Mouse (Mus musculus) sigmoid colon, adult 10 weeks (tissue): ENCODE data around the gene Otud3. TPM values are rescaled to one million over a fixed set of nuclear protein-coding genes. Genes with fewer than 3 reads are reported as not detected.

Experiments
- polyA plus RNA-seq: library from polyadenylated mRNA; stranded (reverse); fragments of 350-450 nt; fragmentation: Illumina TruSeq; extraction: RNeasy Lipid Tissue Mini Kit (QIAGEN cat#74804); gene quantifications from one replicate; pipeline ENCODE4 v1.2.3, GENCODE M21; 2014; ENCODE audit warnings: low read depth, low replicate concordance

Otud3 gene
- polyA plus RNA-seq, result 3.4 TPM

GRCm38 (mm10) chr4:138913797-138914196 is at the start of gene Otud3:
Gene Otud3 (minus strand): TSS chr4:138913945.

GRCm38 (mm10) chr4:138877731-138878130 is 36.0 kb downstream of the Otud3 start, which contains the start of gene Pla2g2e:
Gene Pla2g2e (plus strand): TSS chr4:138877942.

GRCm38 (mm10) chr4:138873864-138874263 is 39.9 kb downstream of the Otud3 start, which contains the start of gene Gm13030:
Gene Gm13030 (minus strand): TSS chr4:138873964.

GRCm38 (mm10) chr4:138863344-138863998 is 50.3 kb downstream of the Otud3 start, which contains the start of gene Pla2g5:
Gene Pla2g5 (minus strand): TSS chr4:138863482.

Other genes with a start within 250 kb of the Otud3 start
- gene Pla2g2c, start 189.2 kb downstream of the Otud3 start, polyA plus RNA-seq, result 0.47 TPM
- 2.7 TPM for gene Ubxn10, start 176.8 kb downstream of the Otud3 start, polyA plus RNA-seq
- 4.2 TPM for gene Pla2g2f, start 156.3 kb downstream of the Otud3 start, polyA plus RNA-seq
- 3.4 TPM for gene Pla2g2d, start 138.2 kb downstream of the Otud3 start, polyA plus RNA-seq
- 12.1 TPM for gene Pla2g5, start 50.5 kb downstream of the Otud3 start, polyA plus RNA-seq
- gene Gm13030, start 40.0 kb downstream of the Otud3 start, polyA plus RNA-seq, result not detected
- not detected for gene Pla2g2e, start 36.0 kb downstream of the Otud3 start, polyA plus RNA-seq
- gene Rnf186, start 53.2 kb upstream of the Otud3 start, polyA plus RNA-seq, result 10.6 TPM
- 8.0 TPM for gene Tmco4, start 58.9 kb upstream of the Otud3 start, polyA plus RNA-seq
- gene Htr6, start 161.6 kb upstream of the Otud3 start, polyA plus RNA-seq, result not detected
- 2.8 TPM for gene Nbl1, start 179.0 kb upstream of the Otud3 start, polyA plus RNA-seq
- 206 TPM for gene Minos1, start 217.2 kb upstream of the Otud3 start, polyA plus RNA-seq